Comparison of ENCODE assay signal across 8 mouse cellular contexts in genomic region chr11:80602041-80602458, GRCm38 (mm10).
A peak's percentile ranks its signal among the peaks of the same experiment; 100 is the strongest.
DNase-seq lines count a peak whose midpoint lies in the region; ATAC-seq lines count a peak whose summit lies in the region.

No protein-coding gene starts in this region.

- 0 out of 2 replicates have a peak overlapping the region, but pooled peaks have one; percentile 2 for H3K9ac ChIP-seq in neural tube, embryonic 11.5 days (ENCODE audit: low read length)
- no peak overlapping the region for H3K9ac ChIP-seq in embryonic facial prominence, embryonic 14.5 days (ENCODE audit: low read depth, low read length)

- no peaks in the 10 kb centered on the region for H3K9me3 ChIP-seq in neural tube, embryonic 11.5 days (ENCODE audit: control insufficient read depth, low read length)
- H3K9me3 ChIP-seq in embryonic facial prominence, embryonic 14.5 days (ENCODE audit: control insufficient read depth, low read length) = no peaks in the 10 kb centered on the region

- H3K36me3 ChIP-seq in neural tube, embryonic 11.5 days (ENCODE audit: control insufficient read depth, insufficient read depth, low read length) = no peaks in the 10 kb centered on the region
- H3K36me3 ChIP-seq in embryonic facial prominence, embryonic 14.5 days (ENCODE audit: control insufficient read depth, insufficient read depth, low read length) = no peaks in the 10 kb centered on the region

- no peak for ATAC-seq in neural tube, embryonic 11.5 days (ENCODE audit: insufficient read depth, low FRiP score, low TSS enrichment)
- no peak for ATAC-seq in embryonic facial prominence, embryonic 14.5 days (ENCODE audit: low read depth)

- WGBS in neural tube, embryonic 11.5 days = 33% methylated on average over 8 of the region's 8 CpGs
- WGBS in embryonic facial prominence, embryonic 14.5 days = 19% methylated on average over 8 of the region's 8 CpGs

- peaks cover 7% of the 10 kb centered on the region; the same call in 1 of the 2 replicates for H3K4me1 ChIP-seq in neural tube, embryonic 11.5 days (ENCODE audit: control insufficient read depth, insufficient read depth, low read length)
- H3K4me1 ChIP-seq in embryonic facial prominence, embryonic 14.5 days (ENCODE audit: control insufficient read depth, insufficient read depth, low read length) = peaks cover 14% of the 10 kb centered on the region; the same call in 1 of the 2 replicates

- H3K4me3 ChIP-seq in neural tube, embryonic 11.5 days (ENCODE audit: low read depth, low read length) = no peak overlapping the region
- H3K4me3 ChIP-seq in embryonic facial prominence, embryonic 14.5 days (ENCODE audit: low read depth, low read length) = no peak overlapping the region

- H3K27ac ChIP-seq in neural tube, embryonic 11.5 days (ENCODE audit: low read depth, low read length) = no peak overlapping the region
- H3K27ac ChIP-seq in embryonic facial prominence, embryonic 14.5 days (replicated peaks; ENCODE audit: low read depth, low read length) = no peak overlapping the region

- H3K4me2 ChIP-seq in neural tube, embryonic 11.5 days (ENCODE audit: low read depth) = peak overlapping the region; percentile 68; the same call in 1 of the 2 replicates
- peak overlapping the region; percentile 54 for H3K4me2 ChIP-seq in embryonic facial prominence, embryonic 14.5 days (ENCODE audit: low read depth, low read length)

- H3K27me3 ChIP-seq in neural tube, embryonic 11.5 days (ENCODE audit: control insufficient read depth, insufficient read depth, low read length) = no peaks in the 10 kb centered on the region
- no peaks in the 10 kb centered on the region for H3K27me3 ChIP-seq in embryonic facial prominence, embryonic 14.5 days (replicated peaks; ENCODE audit: control insufficient read depth, insufficient read depth, low read length)

- peak; percentile 7 for DNase-seq in adrenal gland, adult 2 months
- no peak for DNase-seq in adrenal gland, adult 8-10 months
- no peak for DNase-seq in neural tube, embryonic 11.5 days (ENCODE audit: low spot score)
- DNase-seq in neural tube, embryonic 10.5 days (ENCODE audit: extremely low spot score, low spot score) = no peak
- no peak for DNase-seq in embryonic facial prominence, embryonic 14.5 days (ENCODE audit: low spot score)
- DNase-seq in layer of hippocampus, postnatal 14 days (ENCODE audit: low spot score in 2 of 2) = peak; percentile 28 to 54
- peak; percentile 69 for DNase-seq in retina, postnatal 1 day
- DNase-seq in testis, postnatal 10 days (ENCODE audit: low spot score) = no peak

Comparison
In these comparisons a context has a peak if more than half of its experiments do, and no peak if none do; other contexts are left out.
1. DNase-seq: peak in adrenal gland, adult 2 months (single experiment), layer of hippocampus, postnatal 14 days (2 of 2) and retina, postnatal 1 day (single experiment); none in adrenal gland, adult 8-10 months (single experiment), neural tube, embryonic 11.5 days (single experiment), neural tube, embryonic 10.5 days (single experiment), embryonic facial prominence, embryonic 14.5 days (single experiment) and testis, postnatal 10 days (single experiment).